In the genomic region with DNA sequence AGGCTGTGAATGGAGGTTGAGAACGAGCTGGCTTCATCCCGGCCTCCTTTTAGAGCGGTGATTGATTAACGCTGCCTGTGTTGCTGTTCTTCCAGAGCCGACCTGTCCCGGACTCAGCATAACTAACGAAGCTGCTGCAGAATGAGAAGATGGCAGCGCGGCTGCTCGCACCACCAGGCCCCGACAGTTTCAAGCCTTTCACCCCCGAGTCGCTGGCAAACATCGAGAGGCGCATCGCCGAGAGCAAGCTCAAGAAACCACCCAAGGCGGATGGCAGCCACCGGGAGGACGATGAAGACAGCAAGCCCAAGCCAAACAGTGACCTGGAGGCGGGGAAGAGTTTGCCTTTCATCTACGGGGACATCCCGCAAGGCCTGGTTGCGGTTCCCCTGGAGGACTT, we compare ENCODE assay signal across 9 mouse cellular contexts.
A peak's percentile ranks its signal among the peaks of the same experiment; 100 is the strongest.
DNase-seq lines count a peak whose midpoint lies in the region; ATAC-seq and TF ChIP-seq lines count a peak whose summit lies in the region.
"Had no signal": no experiment of that assay in that cellular context is flagged by ENCODE, and none has a peak within 500 bp of the region (broad histone marks: within the 10 kb centered on the region; RNA-seq: fewer than 3 reads in every experiment).

No protein-coding gene starts in this region.

- no peak for ATAC-seq in kidney, embryonic 16.5 days (ENCODE audit: low FRiP score, low TSS enrichment)
- ATAC-seq in embryonic facial prominence, embryonic 13.5 days (ENCODE audit: insufficient number of reproducible peaks, insufficient read depth, low FRiP score, low TSS enrichment, low read depth) = no peak
- no peak for ATAC-seq in hindbrain, postnatal 0 days
- ATAC-seq in midbrain, embryonic 16.5 days = no peak

- H3K27ac ChIP-seq in kidney, embryonic 16.5 days (ENCODE audit: low read length) = no peak overlapping the region
- no peak overlapping the region for H3K27ac ChIP-seq in embryonic facial prominence, embryonic 13.5 days
- H3K27ac ChIP-seq in hindbrain, postnatal 0 days = no peak overlapping the region
- H3K27ac ChIP-seq in midbrain, embryonic 16.5 days (ENCODE audit: low read length) = no peak overlapping the region

- no peaks in the 10 kb centered on the region for H3K9me3 ChIP-seq in kidney, embryonic 16.5 days (ENCODE audit: low read length)
- no peaks in the 10 kb centered on the region for H3K9me3 ChIP-seq in embryonic facial prominence, embryonic 13.5 days
- H3K9me3 ChIP-seq in hindbrain, postnatal 0 days (ENCODE audit: low read length) = no peaks in the 10 kb centered on the region
- H3K9me3 ChIP-seq in midbrain, embryonic 16.5 days (replicated peaks; ENCODE audit: control insufficient read depth, low read length, poor library complexity, severe bottlenecking) = no peaks in the 10 kb centered on the region

- H3K4me2 ChIP-seq in kidney, embryonic 16.5 days (replicated peaks; ENCODE audit: low read depth, low read length) = peak overlapping the region; percentile 47
- H3K4me2 ChIP-seq in embryonic facial prominence, embryonic 13.5 days = peak overlapping the region; percentile 27
- H3K4me2 ChIP-seq in hindbrain, postnatal 0 days (ENCODE audit: low read depth, low read length) = peak overlapping the region; percentile 18; the same call in 1 of the 2 replicates
- H3K4me2 ChIP-seq in midbrain, embryonic 16.5 days (ENCODE audit: low read length) = 0 out of 2 replicates have a peak overlapping the region, but pooled peaks have one; percentile 5

- peak overlapping the region; percentile 19; the same call in 1 of the 2 replicates for H3K4me3 ChIP-seq in kidney, embryonic 16.5 days (ENCODE audit: low read length)
- 0 out of 2 replicates have a peak overlapping the region, but pooled peaks have one; percentile 4 for H3K4me3 ChIP-seq in embryonic facial prominence, embryonic 13.5 days
- no peak overlapping the region; the same call in 1 of the 2 replicates for H3K4me3 ChIP-seq in hindbrain, postnatal 0 days (ENCODE audit: low read length)
- H3K4me3 ChIP-seq in midbrain, embryonic 16.5 days (ENCODE audit: low read depth, low read length) = no peak overlapping the region

- H3K9ac ChIP-seq in kidney, embryonic 16.5 days (replicated peaks; ENCODE audit: low read length) = peak overlapping the region; percentile 63
- no peak overlapping the region for H3K9ac ChIP-seq in embryonic facial prominence, embryonic 13.5 days
- H3K9ac ChIP-seq in hindbrain, postnatal 0 days (replicated peaks; ENCODE audit: low read length) = peak overlapping the region; percentile 24; the same call in 1 of the 2 replicates
- no peak overlapping the region for H3K9ac ChIP-seq in midbrain, embryonic 16.5 days (ENCODE audit: low read depth, low read length)

- no peak for TF ChIP-seq CTCF in hindbrain, postnatal 0 days (IDR thresholded peaks at IDR 0.05; ENCODE audit: low read depth)

- no peak for DNase-seq in kidney, adult 11 months
- DNase-seq in hindbrain, postnatal 0 days (ENCODE audit: low spot score) = peak; percentile 27
- no peak for DNase-seq in adrenal gland, postnatal 10 days
- no peak for DNase-seq in cerebellum, postnatal 36 days
- no peak for DNase-seq in thymus, postnatal 10 days (ENCODE audit: low spot score in 2 of 2)
- DNase-seq: heart, postnatal 14 days had no signal

- H3K36me3 ChIP-seq in kidney, embryonic 16.5 days (ENCODE audit: insufficient read depth, low read length) = peaks cover 6% of the 10 kb centered on the region; the same call in 1 of the 2 replicates
- H3K36me3 ChIP-seq in embryonic facial prominence, embryonic 13.5 days = 0 out of 2 replicates have a peak, but pooled peaks cover 7% of the 10 kb centered on the region
- peaks cover 8% of the 10 kb centered on the region for H3K36me3 ChIP-seq in hindbrain, postnatal 0 days (ENCODE audit: insufficient read depth, low read length)
- peaks cover 7% of the 10 kb centered on the region; the same call in 1 of the 2 replicates for H3K36me3 ChIP-seq in midbrain, embryonic 16.5 days (ENCODE audit: control insufficient read depth, insufficient read depth, low read length)

- H3K27me3 ChIP-seq in kidney, embryonic 16.5 days (ENCODE audit: insufficient read depth, low read length) = no peaks in the 10 kb centered on the region
- H3K27me3 ChIP-seq in embryonic facial prominence, embryonic 13.5 days = no peaks in the 10 kb centered on the region
- H3K27me3 ChIP-seq in hindbrain, postnatal 0 days (ENCODE audit: insufficient read depth, low read length) = no peaks in the 10 kb centered on the region
- no peaks in the 10 kb centered on the region for H3K27me3 ChIP-seq in midbrain, embryonic 16.5 days (ENCODE audit: control insufficient read depth, insufficient read depth, low read depth, low read length)

- peaks cover 13% of the 10 kb centered on the region for H3K4me1 ChIP-seq in kidney, embryonic 16.5 days (ENCODE audit: insufficient read depth, low read length)
- H3K4me1 ChIP-seq in embryonic facial prominence, embryonic 13.5 days = peaks cover 12% of the 10 kb centered on the region; the same call in 1 of the 2 replicates
- no peaks in the 10 kb centered on the region for H3K4me1 ChIP-seq in hindbrain, postnatal 0 days (ENCODE audit: insufficient read depth, low read length)
- H3K4me1 ChIP-seq in midbrain, embryonic 16.5 days (ENCODE audit: control insufficient read depth, insufficient read depth, low read length) = peaks cover 2% of the 10 kb centered on the region; the same call in 1 of the 2 replicates

- 49% methylated on average over 24 of the region's 24 CpGs for WGBS in kidney, embryonic 16.5 days
- WGBS in embryonic facial prominence, embryonic 13.5 days = 69% methylated on average over 24 of the region's 24 CpGs
- 49% methylated on average over 24 of the region's 24 CpGs for WGBS in hindbrain, postnatal 0 days
- WGBS in midbrain, embryonic 16.5 days = 67% methylated on average over 24 of the region's 24 CpGs

Comparison
In these comparisons a context has a peak if more than half of its experiments do, and no peak if none do; other contexts are left out.
1. H3K4me3 ChIP-seq: peak in kidney, embryonic 16.5 days (single experiment) and embryonic facial prominence, embryonic 13.5 days (single experiment); none in hindbrain, postnatal 0 days (single experiment) and midbrain, embryonic 16.5 days (single experiment).
2. H3K9ac ChIP-seq: peak in kidney, embryonic 16.5 days (single experiment) and hindbrain, postnatal 0 days (single experiment); none in embryonic facial prominence, embryonic 13.5 days (single experiment) and midbrain, embryonic 16.5 days (single experiment).
3. Peak in every context shown above with its lines, with median percentiles within 50 percentile points of each other: H3K4me2 ChIP-seq.